Mouse (Mus musculus): Measurements from ENCODE around the gene Fez1.
A peak's percentile ranks its signal among the peaks of the same experiment; 100 is the strongest.

DNA sequence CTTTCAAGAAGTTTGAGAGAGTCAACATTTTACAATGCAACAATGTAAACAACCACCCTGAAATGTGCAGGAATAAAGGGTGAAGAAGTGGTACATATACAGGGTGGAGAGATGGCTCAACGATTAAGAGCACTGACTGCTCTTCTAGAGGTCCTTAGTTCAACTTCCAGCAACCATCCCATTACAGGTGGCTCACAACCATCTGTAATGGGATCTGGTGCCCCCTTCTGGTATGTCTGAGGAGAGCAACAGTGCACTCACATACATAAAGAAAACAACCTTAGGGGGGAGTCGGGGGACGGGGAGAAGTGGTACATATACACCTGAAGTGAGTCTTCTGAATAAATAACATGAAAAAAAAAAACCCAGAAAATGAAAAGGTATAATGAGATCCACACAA, 63.6 kb downstream of the Fez1 start:
- peak; percentile 75 for TF ChIP-seq CTCF (IDR thresholded peaks at IDR 0.05)
- no peak for TF ChIP-seq POLR2A (IDR thresholded peaks at IDR 0.05; ENCODE audit: insufficient read depth, low read depth, low read length)
- no peak for TF ChIP-seq EP300 (IDR thresholded peaks at IDR 0.05; ENCODE audit: insufficient read depth, low read depth, low read length)
